Mouse (Mus musculus) stomach, postnatal 0 days (tissue): Measurements from ENCODE around the gene Smad1. TPM values are rescaled to one million over a fixed set of nuclear protein-coding genes. Genes with fewer than 3 reads are reported as not detected.

ENCODE experiments used
- ATAC-seq: fragments of 200-750 bp; cut with Nextera tagmentation; 2 replicates; pipeline ENCODE4 v1.8.0; 2017; ENCODE audit not compliant: low FRiP score, low TSS enrichment
- DNase-seq: peaks from one replicate; pipeline ENCODE4 v3.0.0-alpha.2; 2016; ENCODE audit warnings: low spot score
- H3K27ac ChIP-seq: fragments of 300-500 bp; sonication (generic); replicated peaks from 2 replicates; pipeline ENCODE4 v1.5.1; 2014; ENCODE audit warnings: mild to moderate bottlenecking, control low read depth
- H3K27me3 ChIP-seq: fragments of 300-500 bp; sonication (generic); 2 replicates; pipeline ENCODE4 v1.6.1; 2014; ENCODE audit warnings: low read length; ENCODE audit not compliant: control insufficient read depth, insufficient read depth
- H3K36me3 ChIP-seq: fragments of 300-500 bp; sonication (generic); 2 replicates; pipeline ENCODE4 v1.6.1; 2014; ENCODE audit warnings: low read length, mixed read lengths; ENCODE audit not compliant: control insufficient read depth, insufficient read depth
- H3K4me1 ChIP-seq: fragments of 300-500 bp; sonication (generic); replicated peaks from 2 replicates; pipeline ENCODE4 v1.6.1; 2014; ENCODE audit warnings: antibody characterized with exemption; ENCODE audit not compliant: control insufficient read depth, insufficient read depth
- H3K4me2 ChIP-seq: fragments of 300-500 bp; sonication (generic); replicated peaks from 2 replicates; pipeline ENCODE4 v1.6.1; 2014; ENCODE audit warnings: low read depth, mild to moderate bottlenecking, control low read depth, moderate library complexity
- H3K4me3 ChIP-seq: fragments of 300-500 bp; sonication (generic); 2 replicates; pipeline ENCODE4 v1.5.1; 2014; ENCODE audit warnings: low read depth, low read length, control low read depth
- H3K9ac ChIP-seq: fragments of 300-500 bp; sonication (generic); 2 replicates; pipeline ENCODE4 v1.6.1; 2014; ENCODE audit warnings: mild to moderate bottlenecking, low read length, control low read depth, mixed read lengths
- H3K9me3 ChIP-seq: fragments of 300-500 bp; sonication (generic); 2 replicates; pipeline ENCODE4 v1.6.1; 2016; ENCODE audit warnings: low read length; ENCODE audit not compliant: control insufficient read depth
- CTCF ChIP-seq: IDR thresholded peaks from 2 replicates; pipeline ENCODE4 v1.5.1; 2016; ENCODE audit warnings: antibody characterized with exemption, low read depth, mild to moderate bottlenecking, moderate library complexity
- EP300 ChIP-seq: optimal IDR thresholded peaks from 2 replicates; pipeline ENCODE3; 2016; ENCODE audit warnings: antibody characterized with exemption
- WGBS: fragments of 180-500 bp; shearing (Covaris S2); extraction: QIAGEN DNeasy Blood & Tissue Kit; methylation state at CpG from one replicate; pipeline ENCODE4 v1.1.7; 2014; 5-methylcytosine and 5-hydroxymethylcytosine counted together
- polyA plus RNA-seq: library from polyadenylated mRNA; unstranded; fragments of >200 nt; fragmentation: Nextera tagmentation; extraction: Ambion mirVana; gene quantifications from 2 replicates; pipeline ENCODE4 v1.2.1, GENCODE M21; 2015

Gene Smad1
- polyA plus RNA-seq, 1 experiment from 2014 or later, result 25.9 TPM

GRCm38 (mm10) chr8:79289592-79289991 is 109.7 kb downstream of the Smad1 start:
- DNase-seq (no peak), ATAC-seq (no peak)
- Histone ChIP-seq H3K27me3 (no peaks in the 10 kb centered on the region), H3K27ac (no peak overlapping the region), H3K4me3 (no peak overlapping the region), H3K9me3 (no peaks in the 10 kb centered on the region), H3K4me1 (0 out of 2 replicates have a peak, but pooled peaks cover 2% of the 10 kb centered on the region), H3K36me3 (no peaks in the 10 kb centered on the region), H3K4me2 (no peak overlapping the region), H3K9ac (no peak overlapping the region)
- TF ChIP-seq EP300 (no peak), CTCF (no peak)
- WGBS, result 65% methylated on average over 5 of the region's 5 CpGs

GRCm38 (mm10) chr8:79288681-79289080 is 110.6 kb downstream of the Smad1 start:
- H3K4me2 ChIP-seq, result no peak overlapping the region
- 61% methylated on average over 2 of the region's 2 CpGs for WGBS
- DNase-seq, result no peak
- no peak overlapping the region for H3K27ac ChIP-seq
- H3K9me3 ChIP-seq, result no peaks in the 10 kb centered on the region
- no peak for ATAC-seq
- H3K27me3 ChIP-seq, result no peaks in the 10 kb centered on the region
- H3K4me3 ChIP-seq, result no peak overlapping the region
- no peak overlapping the region for H3K9ac ChIP-seq
- 0 out of 2 replicates have a peak, but pooled peaks cover 2% of the 10 kb centered on the region for H3K4me1 ChIP-seq
- no peaks in the 10 kb centered on the region for H3K36me3 ChIP-seq
- no peak for TF ChIP-seq CTCF
- no peak for TF ChIP-seq EP300

Other genes with a start within 250 kb of the Smad1 start
- not detected in 2 replicates for gene 1700011L22Rik, start 150.9 kb downstream of the Smad1 start, polyA plus RNA-seq
- 10.0 and 10.9 TPM in 2 replicates for gene Mmaa, start 104.6 kb downstream of the Smad1 start, polyA plus RNA-seq
- gene Otud4, start 240.1 kb upstream of the Smad1 start, polyA plus RNA-seq, result 5.4 and 5.6 TPM in 2 replicates